Mouse (Mus musculus) cortical plate, adult 2 months (tissue): ENCODE measurements at regions not wholly inside any gene's neighbourhood (a gene's known extent, or its start where the extent isn't known, plus 50 kb on each side); places are given as distances from the start of the nearest gene placed in this dataset.

Experiments
- CTCF ChIP-seq: fragments of 200-500 bp; IDR thresholded peaks from 2 replicates; pipeline ENCODE4 v1.5.1; 2011; ENCODE audit warnings: mild to moderate bottlenecking, control low read depth, low read length; ENCODE audit not compliant: insufficient read depth; ENCODE audit errors: extremely low read depth
- POLR2A ChIP-seq: fragments of 200-500 bp; IDR thresholded peaks from 2 replicates; pipeline ENCODE4 v1.6.1; 2011; ENCODE audit warnings: mild to moderate bottlenecking, low read length, control low read depth; ENCODE audit not compliant: insufficient read depth; ENCODE audit errors: extremely low read depth

DNA sequence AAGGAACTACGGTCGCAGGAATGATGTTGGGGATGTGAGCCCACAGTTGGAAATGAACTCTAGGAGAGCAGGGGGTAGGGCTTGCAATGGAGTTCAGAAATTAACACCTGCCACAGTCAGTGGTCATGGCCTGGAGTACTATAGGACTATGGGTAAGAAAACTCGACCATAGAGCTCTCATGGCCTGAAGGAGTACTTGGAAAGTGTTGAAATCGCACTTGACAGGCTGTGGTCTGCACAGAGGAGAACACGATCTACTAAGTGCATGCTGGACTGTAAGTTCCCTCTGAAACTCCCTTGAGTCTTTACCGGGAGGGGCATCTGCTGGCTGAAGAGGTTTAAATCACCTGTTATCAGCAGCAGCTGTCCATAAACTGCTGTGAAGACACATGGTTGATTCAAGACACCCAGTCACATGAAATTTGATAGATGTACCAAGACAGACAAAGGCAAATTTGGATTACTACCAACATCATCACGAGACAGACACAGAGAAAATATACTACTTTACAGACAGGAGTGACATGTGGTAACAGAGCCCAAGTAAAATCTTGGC is 430.6 kb downstream of the Irx1 start:
- no peak for TF ChIP-seq CTCF
- no peak for TF ChIP-seq POLR2A
